9 mouse cellular contexts compared by ENCODE assay signal in the genomic region with DNA sequence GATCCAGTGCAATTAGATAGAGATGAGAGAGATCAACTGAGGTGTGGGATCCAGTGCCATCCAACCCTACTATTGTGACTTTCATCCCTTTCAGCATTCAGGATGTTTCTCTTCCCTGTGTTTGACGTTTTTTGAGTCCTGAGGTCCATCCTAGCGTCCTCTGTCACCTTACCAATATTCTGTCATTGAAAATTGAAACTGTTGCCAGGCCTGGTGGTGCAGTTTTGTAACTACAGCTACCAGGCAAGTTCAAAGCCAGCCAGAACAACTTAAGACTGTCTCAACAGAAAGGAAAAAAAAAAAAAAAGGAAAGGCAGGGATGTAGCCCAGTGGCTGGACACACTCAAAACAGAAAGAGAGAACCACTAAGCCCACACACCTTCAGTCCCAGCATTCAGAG. TPM values are rescaled to one million over a fixed set of nuclear protein-coding genes. Genes with fewer than 3 reads are reported as not detected.
DNase-seq lines count a peak whose midpoint lies in the region; ATAC-seq lines count a peak whose summit lies in the region.
"Had no signal": no experiment of that assay in that cellular context is flagged by ENCODE, and none has a peak within 500 bp of the region (broad histone marks: within the 10 kb centered on the region; RNA-seq: fewer than 3 reads in every experiment).

No protein-coding gene starts in this region.

- peak overlapping the region; percentile 78 for H3K4me2 ChIP-seq in liver, embryonic 11.5 days
- peak overlapping the region; percentile 81; the same call in 1 of the 2 replicates for H3K4me2 ChIP-seq in intestine, embryonic 15.5 days (replicated peaks)
- H3K4me2 ChIP-seq in neural tube, embryonic 15.5 days: peak overlapping the region; percentile 73

- H3K27me3 ChIP-seq in liver, embryonic 11.5 days (replicated peaks; ENCODE audit: control insufficient read depth, insufficient read depth, low read length): no peaks in the 10 kb centered on the region
- peaks cover 14% of the 10 kb centered on the region for H3K27me3 ChIP-seq in embryonic facial prominence, embryonic 10.5 days (replicated peaks; ENCODE audit: low read depth, poor library complexity, severe bottlenecking)
- no peaks in the 10 kb centered on the region for H3K27me3 ChIP-seq in intestine, embryonic 15.5 days (replicated peaks)
- H3K27me3 ChIP-seq in neural tube, embryonic 15.5 days (replicated peaks): no peaks in the 10 kb centered on the region

- peaks cover 35% of the 10 kb centered on the region for H3K4me1 ChIP-seq in liver, embryonic 11.5 days (replicated peaks; ENCODE audit: control insufficient read depth, insufficient read depth, low read length)
- H3K4me1 ChIP-seq in embryonic facial prominence, embryonic 10.5 days: peaks cover 68% of the 10 kb centered on the region
- peaks cover 23% of the 10 kb centered on the region for H3K4me1 ChIP-seq in intestine, embryonic 15.5 days (replicated peaks)
- peaks cover 63% of the 10 kb centered on the region for H3K4me1 ChIP-seq in neural tube, embryonic 15.5 days

- DNase-seq in liver, embryonic 11.5 days (ENCODE audit: low spot score): no peak
- no peak for DNase-seq in liver
- no peak for DNase-seq in embryonic facial prominence, embryonic 10.5 days (ENCODE audit: low spot score)
- DNase-seq in left cerebral cortex, postnatal 14 days (ENCODE audit: low spot score in 2 of 2): no peak
- no peak for DNase-seq in testis, postnatal 10 days (ENCODE audit: low spot score)
- DNase-seq: cerebellum, adult 11 months had no signal

- peaks cover 6% of the 10 kb centered on the region for H3K36me3 ChIP-seq in liver, embryonic 11.5 days (ENCODE audit: control insufficient read depth, insufficient read depth, low read length)
- peaks cover 23% of the 10 kb centered on the region for H3K36me3 ChIP-seq in embryonic facial prominence, embryonic 10.5 days (replicated peaks)
- H3K36me3 ChIP-seq in intestine, embryonic 15.5 days: peaks cover 2% of the 10 kb centered on the region; the same call in 1 of the 2 replicates
- peaks cover 13% of the 10 kb centered on the region for H3K36me3 ChIP-seq in neural tube, embryonic 15.5 days

- H3K9me3 ChIP-seq in liver, embryonic 11.5 days (ENCODE audit: control insufficient read depth, low read length): no peaks in the 10 kb centered on the region
- H3K9me3 ChIP-seq in embryonic facial prominence, embryonic 10.5 days: no peaks in the 10 kb centered on the region
- no peaks in the 10 kb centered on the region for H3K9me3 ChIP-seq in intestine, embryonic 15.5 days
- H3K9me3 ChIP-seq in neural tube, embryonic 15.5 days (replicated peaks): no peaks in the 10 kb centered on the region

- H3K4me3 ChIP-seq in liver, embryonic 11.5 days (ENCODE audit: low read depth, low read length): peak overlapping the region; percentile 81
- peak overlapping the region; percentile 88 for H3K4me3 ChIP-seq in embryonic facial prominence, embryonic 10.5 days
- H3K4me3 ChIP-seq in intestine, embryonic 15.5 days (replicated peaks): no peak overlapping the region
- peak overlapping the region; percentile 86; the same call in 1 of the 2 replicates for H3K4me3 ChIP-seq in neural tube, embryonic 15.5 days (replicated peaks)

- H3K27ac ChIP-seq in liver, embryonic 11.5 days (ENCODE audit: low read depth, low read length): peak overlapping the region; percentile 89; the same call in 1 of the 2 replicates
- 0 out of 2 replicates have a peak overlapping the region, but pooled peaks have one; percentile 93 for H3K27ac ChIP-seq in embryonic facial prominence, embryonic 10.5 days (replicated peaks)
- no peak overlapping the region for H3K27ac ChIP-seq in intestine, embryonic 15.5 days
- H3K27ac ChIP-seq in neural tube, embryonic 15.5 days (replicated peaks): 0 out of 2 replicates have a peak overlapping the region, but pooled peaks have one; percentile 98

- intact Hi-C loops in left cerebral cortex, postnatal 14 days (cut with DNase I): no loop called here

- H3K9ac ChIP-seq in liver, embryonic 11.5 days (ENCODE audit: low read depth, low read length): peak overlapping the region; percentile 82
- no peak overlapping the region for H3K9ac ChIP-seq in intestine, embryonic 15.5 days
- no peak overlapping the region for H3K9ac ChIP-seq in neural tube, embryonic 15.5 days (replicated peaks)

- 67% methylated on average over 2 of the region's 2 CpGs for WGBS in liver, embryonic 11.5 days
- WGBS in embryonic facial prominence, embryonic 10.5 days: 79% methylated on average over 2 of the region's 2 CpGs
- 77% methylated on average over 2 of the region's 2 CpGs for WGBS in intestine, embryonic 15.5 days
- WGBS in neural tube, embryonic 15.5 days: 81% methylated on average over 2 of the region's 2 CpGs

- ATAC-seq in liver, embryonic 11.5 days (replicated peaks; ENCODE audit: low FRiP score): no peak
- no peak for ATAC-seq in intestine, embryonic 15.5 days
- no peak for ATAC-seq in neural tube, embryonic 15.5 days (ENCODE audit: low FRiP score)

RNA-seq across cellular contexts. Expression of a gene that starts 1.3 kb away (rescaled TPM):
- polyA plus RNA-seq in liver, embryonic 11.5 days (2014; fragmentation: Nextera tagmentation; extraction: Ambion mirVana): 639 and 685 TPM in 2 replicates
- polyA plus RNA-seq in embryonic facial prominence, embryonic 10.5 days (2016; fragmentation: Nextera tagmentation; extraction: Ambion mirVana): 733 and 768 TPM in 2 replicates
- polyA plus RNA-seq in intestine, embryonic 15.5 days (2015; fragmentation: Nextera tagmentation; extraction: Ambion mirVana): 1,676 and 1,825 TPM in 2 replicates
- polyA plus RNA-seq in neural tube, embryonic 15.5 days (2015; fragmentation: Nextera tagmentation; extraction: Ambion mirVana): 999 and 1,090 TPM in 2 replicates
- total RNA-seq in left cerebral cortex, postnatal 14 days (2021): 100 to 1,000 TPM; 606 to 662 TPM

RNA-seq across cellular contexts. Expression of a gene that starts 3.2 kb away (rescaled TPM):
- 3.9 and 4.2 TPM in 2 replicates for polyA plus RNA-seq in liver, embryonic 11.5 days (2014; fragmentation: Nextera tagmentation; extraction: Ambion mirVana)
- polyA plus RNA-seq in embryonic facial prominence, embryonic 10.5 days (2016; fragmentation: Nextera tagmentation; extraction: Ambion mirVana): 2.3 and 3.1 TPM in 2 replicates
- polyA plus RNA-seq in intestine, embryonic 15.5 days (2015; fragmentation: Nextera tagmentation; extraction: Ambion mirVana): 2.4 and 2.7 TPM in 2 replicates
- polyA plus RNA-seq in neural tube, embryonic 15.5 days (2015; fragmentation: Nextera tagmentation; extraction: Ambion mirVana): 7.0 and 7.7 TPM in 2 replicates
- total RNA-seq in left cerebral cortex, postnatal 14 days (2021): 10 to 100 TPM; 19.1 to 21.7 TPM
- total RNA-seq: monocyte, adult 5-6 weeks had no signal

RNA-seq across cellular contexts. Expression of a gene that starts 30.4 kb away (rescaled TPM):
- 19.1 TPM in 2 replicates for polyA plus RNA-seq in liver, embryonic 11.5 days (2014; fragmentation: Nextera tagmentation; extraction: Ambion mirVana)
- 11.9 and 13.6 TPM in 2 replicates for polyA plus RNA-seq in embryonic facial prominence, embryonic 10.5 days (2016; fragmentation: Nextera tagmentation; extraction: Ambion mirVana)
- polyA plus RNA-seq in intestine, embryonic 15.5 days (2015; fragmentation: Nextera tagmentation; extraction: Ambion mirVana): 28.4 and 29.3 TPM in 2 replicates
- polyA plus RNA-seq in neural tube, embryonic 15.5 days (2015; fragmentation: Nextera tagmentation; extraction: Ambion mirVana): 20.7 and 30.0 TPM in 2 replicates
- total RNA-seq in left cerebral cortex, postnatal 14 days (2021): 1 to 10 TPM; 8.1 to 9.3 TPM

RNA-seq across cellular contexts. Expression of a gene that starts 36.2 kb away (rescaled TPM):
- polyA plus RNA-seq in liver, embryonic 11.5 days (2014; fragmentation: Nextera tagmentation; extraction: Ambion mirVana): 59.0 and 59.7 TPM in 2 replicates
- 77.3 and 85.9 TPM in 2 replicates for polyA plus RNA-seq in embryonic facial prominence, embryonic 10.5 days (2016; fragmentation: Nextera tagmentation; extraction: Ambion mirVana)
- polyA plus RNA-seq in intestine, embryonic 15.5 days (2015; fragmentation: Nextera tagmentation; extraction: Ambion mirVana): 62.5 TPM in 2 replicates
- 138 and 149 TPM in 2 replicates for polyA plus RNA-seq in neural tube, embryonic 15.5 days (2015; fragmentation: Nextera tagmentation; extraction: Ambion mirVana)
- total RNA-seq in left cerebral cortex, postnatal 14 days (2021): 100 to 1,000 TPM; 199 to 211 TPM

RNA-seq across cellular contexts. Expression of a gene that starts 52.3 kb away (rescaled TPM):
- 9.9 and 11.1 TPM in 2 replicates for polyA plus RNA-seq in liver, embryonic 11.5 days (2014; fragmentation: Nextera tagmentation; extraction: Ambion mirVana)
- 15.9 and 17.4 TPM in 2 replicates for polyA plus RNA-seq in embryonic facial prominence, embryonic 10.5 days (2016; fragmentation: Nextera tagmentation; extraction: Ambion mirVana)
- polyA plus RNA-seq in intestine, embryonic 15.5 days (2015; fragmentation: Nextera tagmentation; extraction: Ambion mirVana): 14.5 and 15.2 TPM in 2 replicates
- polyA plus RNA-seq in neural tube, embryonic 15.5 days (2015; fragmentation: Nextera tagmentation; extraction: Ambion mirVana): 16.0 and 16.2 TPM in 2 replicates
- 10 to 100 TPM; 11.4 to 12.0 TPM for total RNA-seq in left cerebral cortex, postnatal 14 days (2021)
